Mouse (Mus musculus) adipocyte (in vitro differentiated cells): ENCODE data around the gene Cacna1g.

Experiments used
- DNase-seq: peaks from one replicate; pipeline ENCODE4 v3.0.0-alpha.2; 2016; ENCODE audit warnings: low spot score

Cacna1g gene

DNA sequence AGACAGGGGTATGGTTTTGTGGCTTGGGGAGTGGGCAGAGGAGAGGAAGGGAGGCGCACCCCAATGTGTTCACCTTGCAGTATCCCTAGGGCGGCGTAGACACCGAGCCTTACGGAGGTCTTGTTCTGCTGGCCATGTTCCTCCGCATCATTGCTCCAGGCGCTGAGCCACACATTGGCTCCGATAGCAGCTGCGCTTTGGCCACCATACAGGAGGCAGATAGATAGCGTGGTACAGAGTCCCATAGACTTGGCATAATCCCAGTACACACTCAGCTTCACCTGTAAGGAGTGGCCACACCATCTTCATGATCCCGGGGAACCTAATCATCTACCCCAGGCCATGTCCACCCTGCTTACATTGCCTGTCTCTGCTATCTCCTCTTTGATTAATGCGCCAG is 114.8 kb downstream of the Cacna1g start:
- DNase-seq, result no peak
